Comparison of ENCODE assay signal across 26 mouse cellular contexts in genomic region chr7:90569130-90569529, GRCm38 (mm10).
A peak's percentile ranks its signal among the peaks of the same experiment; 100 is the strongest.
DNase-seq lines count a peak whose midpoint lies in the region; ATAC-seq lines count a peak whose summit lies in the region.
"Had no signal": no experiment of that assay in that cellular context is flagged by ENCODE, and none has a peak within 500 bp of the region (broad histone marks: within the 10 kb centered on the region; RNA-seq: fewer than 3 reads in every experiment).

No protein-coding gene starts in this region.

- WGBS in midbrain, embryonic 11.5 days = 5% methylated on average over 7 of the region's 7 CpGs
- 9% methylated on average over 7 of the region's 7 CpGs for WGBS in midbrain, embryonic 16.5 days

- H3K27me3 ChIP-seq in midbrain, embryonic 11.5 days (ENCODE audit: control insufficient read depth, insufficient read depth, low read length) = no peaks in the 10 kb centered on the region
- no peaks in the 10 kb centered on the region for H3K27me3 ChIP-seq in midbrain, embryonic 16.5 days (ENCODE audit: control insufficient read depth, insufficient read depth, low read depth, low read length)
- H3K27me3 ChIP-seq: embryonic facial prominence, embryonic 12.5 days; heart, embryonic 12.5 days; hindbrain, embryonic 13.5 days; liver, embryonic 13.5 days; megakaryocyte, embryonic 14.5 days had no signal

- no peaks in the 10 kb centered on the region for H3K36me3 ChIP-seq in midbrain, embryonic 11.5 days (ENCODE audit: control insufficient read depth, insufficient read depth, low read length)
- H3K36me3 ChIP-seq in midbrain, embryonic 16.5 days (ENCODE audit: control insufficient read depth, insufficient read depth, low read length) = no peaks in the 10 kb centered on the region
- H3K36me3 ChIP-seq: embryonic facial prominence, embryonic 12.5 days; G1E; heart, embryonic 12.5 days; hindbrain, embryonic 13.5 days; liver, embryonic 13.5 days had no signal

- no peak overlapping the region for H3K4me3 ChIP-seq in midbrain, embryonic 11.5 days (ENCODE audit: low read depth, low read length)
- H3K4me3 ChIP-seq in midbrain, embryonic 16.5 days (ENCODE audit: low read depth, low read length) = no peak overlapping the region
- H3K4me3 ChIP-seq: embryonic facial prominence, embryonic 12.5 days; erythroblast, embryonic 14.5 days; gastrocnemius, adult 2 months; heart, embryonic 12.5 days; hindbrain, embryonic 13.5 days; liver, embryonic 13.5 days; megakaryocyte, embryonic 14.5 days had no signal

- H3K4me1 ChIP-seq in midbrain, embryonic 11.5 days (ENCODE audit: control insufficient read depth, insufficient read depth, low read length) = no peaks in the 10 kb centered on the region
- no peaks in the 10 kb centered on the region for H3K4me1 ChIP-seq in midbrain, embryonic 16.5 days (ENCODE audit: control insufficient read depth, insufficient read depth, low read length)
- H3K4me1 ChIP-seq: embryonic facial prominence, embryonic 12.5 days; heart, embryonic 12.5 days; hindbrain, embryonic 13.5 days; liver, embryonic 13.5 days; megakaryocyte, embryonic 14.5 days had no signal

- H3K9me3 ChIP-seq in midbrain, embryonic 11.5 days (ENCODE audit: control insufficient read depth, low read length) = no peaks in the 10 kb centered on the region
- no peaks in the 10 kb centered on the region for H3K9me3 ChIP-seq in midbrain, embryonic 16.5 days (replicated peaks; ENCODE audit: control insufficient read depth, low read length, poor library complexity, severe bottlenecking)
- H3K9me3 ChIP-seq: embryonic facial prominence, embryonic 12.5 days; G1E; heart, embryonic 12.5 days; hindbrain, embryonic 13.5 days; liver, embryonic 13.5 days; megakaryocyte, embryonic 14.5 days had no signal

- no peak overlapping the region for H3K4me2 ChIP-seq in midbrain, embryonic 11.5 days
- H3K4me2 ChIP-seq in midbrain, embryonic 16.5 days (ENCODE audit: low read length) = no peak overlapping the region
- H3K4me2 ChIP-seq: embryonic facial prominence, embryonic 12.5 days; heart, embryonic 12.5 days; hindbrain, embryonic 13.5 days; liver, embryonic 13.5 days had no signal

- intact Hi-C loops in heart, postnatal 36 days (cut with DNase I) = no loop called here

- peak; percentile 71 for DNase-seq in heart, adult 11 months
- DNase-seq in heart, postnatal 36 days = no peak
- DNase-seq in midbrain, embryonic 11.5 days (ENCODE audit: low spot score, missing footprints) = peak; percentile 85
- peak; percentile 8 for DNase-seq in embryo, embryonic 11 days
- DNase-seq in retina, embryonic 14.5 days (ENCODE audit: low spot score) = peak; percentile 64
- DNase-seq in testis, postnatal 14 days (ENCODE audit: low spot score) = no peak
- DNase-seq: adrenal gland, postnatal 14 days; cerebellum, adult 8-10 months; cerebellum, postnatal 36 days; gastrocnemius, adult 2 months; heart, postnatal 10 days; kidney, adult 2 months; kidney, postnatal 36 days; liver, embryonic 13.5 days; lung, adult 2 months; right cerebral cortex, postnatal 4 days; thymus, postnatal 25 days had no signal

- no peak overlapping the region for H3K9ac ChIP-seq in midbrain, embryonic 11.5 days (ENCODE audit: low read length)
- H3K9ac ChIP-seq in midbrain, embryonic 16.5 days (ENCODE audit: low read depth, low read length) = no peak overlapping the region
- H3K9ac ChIP-seq: embryonic facial prominence, embryonic 12.5 days; heart, embryonic 12.5 days; hindbrain, embryonic 13.5 days; liver, embryonic 13.5 days had no signal

- ATAC-seq in midbrain, embryonic 11.5 days (ENCODE audit: low FRiP score) = no peak
- ATAC-seq in midbrain, embryonic 16.5 days = no peak
- ATAC-seq in cerebellum, adult (ENCODE audit: insufficient number of reproducible peaks, low FRiP score, low TSS enrichment) = no peak
- ATAC-seq: forebrain, embryonic 14.5 days had no signal

- no peak overlapping the region for H3K27ac ChIP-seq in midbrain, embryonic 11.5 days (ENCODE audit: low read depth, low read length)
- H3K27ac ChIP-seq in midbrain, embryonic 16.5 days (ENCODE audit: low read length) = no peak overlapping the region
- H3K27ac ChIP-seq: embryonic facial prominence, embryonic 12.5 days; gastrocnemius, adult 2 months; hindbrain, embryonic 13.5 days; liver, embryonic 13.5 days had no signal

Comparison
In these comparisons a context has a peak if more than half of its experiments do, and no peak if none do; other contexts are left out.
1. DNase-seq: peak in heart, adult 11 months (single experiment), midbrain, embryonic 11.5 days (single experiment), embryo, embryonic 11 days (single experiment) and retina, embryonic 14.5 days (single experiment); none in heart, postnatal 36 days (0 of 2) and testis, postnatal 14 days (single experiment).